Mouse (Mus musculus) ovary, adult 18-20 months (tissue): ENCODE data around the gene Suz12.
A peak's percentile ranks its signal among the peaks of the same experiment; 100 is the strongest.
"Not testable (repeated sequence)": the region's sequence is repeated elsewhere in the genome, so short reads cannot be mapped to it uniquely, and the experiment has no call there.

Experiments
- DNase-seq: peaks from one replicate; pipeline ENCODE4 v3.0.0; 2022; ENCODE audit warnings: low spot score, mixed read lengths

Gene Suz12

DNA sequence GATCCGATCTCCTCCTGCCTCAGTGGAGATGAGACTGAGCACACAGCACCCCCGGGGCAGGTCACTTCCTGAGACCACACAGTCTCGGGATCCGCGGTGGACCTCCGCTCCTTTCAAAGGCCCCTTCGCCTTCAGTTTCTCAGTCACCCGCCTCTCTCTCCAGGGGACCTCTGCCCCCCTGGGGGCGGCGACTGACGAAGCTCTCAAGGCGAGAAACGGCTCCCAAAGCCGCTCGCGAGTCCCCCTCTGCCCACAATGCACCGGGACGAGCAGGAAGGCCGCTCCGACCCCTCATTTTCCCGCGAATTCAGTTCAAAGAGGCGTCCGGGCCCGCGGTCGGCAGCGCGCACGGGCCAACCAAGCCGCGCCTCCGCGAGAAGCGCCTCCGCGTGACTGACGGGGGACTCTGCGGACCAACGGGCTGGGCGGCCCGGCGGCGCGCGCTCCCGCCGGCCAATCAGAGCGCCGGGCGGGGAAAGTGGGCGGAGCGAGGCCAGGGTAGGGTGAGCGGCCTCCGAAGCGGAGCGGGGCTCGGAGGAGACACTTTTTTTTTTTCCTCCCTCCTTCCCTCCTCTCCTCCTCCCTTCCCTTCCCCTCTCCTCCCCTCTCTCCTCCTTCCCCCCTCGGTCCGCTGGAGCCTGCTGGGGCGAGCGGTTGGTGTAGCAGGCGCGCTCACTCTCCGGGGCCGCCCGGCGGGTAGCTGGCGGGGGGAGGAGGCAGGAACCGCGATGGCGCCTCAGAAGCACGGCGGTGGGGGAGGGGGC lies at the start of gene Suz12:
Gene Suz12 (plus strand): TSS at position 515 of the 764 bp plus-strand sequence.
- peak; percentile 93 for DNase-seq

DNA sequence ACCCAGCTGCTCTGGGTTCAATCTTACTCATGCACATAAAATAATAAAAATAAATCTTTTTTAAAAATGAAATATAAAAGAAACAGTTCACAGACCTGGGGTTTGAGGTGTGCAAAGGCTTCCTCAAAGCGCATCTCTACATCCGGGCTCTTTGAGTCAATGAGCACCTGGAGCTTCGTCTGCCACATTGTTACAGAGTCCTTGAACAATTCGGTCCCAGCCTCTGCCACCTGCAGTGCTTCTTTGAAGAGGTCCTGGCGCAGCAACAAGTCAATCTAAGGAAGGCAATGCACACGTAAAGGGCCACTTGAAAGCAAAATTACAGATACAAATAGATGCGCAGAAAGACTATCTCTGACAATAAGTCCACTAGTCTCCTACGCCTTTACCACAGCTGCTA lies 49.8 kb upstream of the Suz12 start:
- no peak for DNase-seq

DNA sequence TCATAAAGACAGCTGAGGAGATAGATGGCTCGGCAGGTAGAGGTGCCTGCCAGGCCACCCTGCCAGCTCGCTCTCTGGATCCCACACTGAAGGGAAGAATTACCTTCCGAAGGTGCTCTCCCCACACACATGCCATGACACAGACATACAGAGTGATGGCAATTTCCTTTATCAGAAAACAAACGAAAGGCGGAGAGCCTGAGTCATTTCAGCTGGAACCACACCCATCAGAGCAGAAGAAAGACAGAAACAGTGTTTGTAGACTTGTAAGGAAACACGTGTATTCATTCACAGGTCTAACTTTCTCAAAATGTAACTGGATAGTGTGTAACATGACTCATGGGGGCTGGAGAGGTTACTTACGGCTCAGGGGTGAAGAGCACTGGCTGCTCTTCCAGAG lies 49.3 kb upstream of the Suz12 start:
- DNase-seq = no peak

DNA sequence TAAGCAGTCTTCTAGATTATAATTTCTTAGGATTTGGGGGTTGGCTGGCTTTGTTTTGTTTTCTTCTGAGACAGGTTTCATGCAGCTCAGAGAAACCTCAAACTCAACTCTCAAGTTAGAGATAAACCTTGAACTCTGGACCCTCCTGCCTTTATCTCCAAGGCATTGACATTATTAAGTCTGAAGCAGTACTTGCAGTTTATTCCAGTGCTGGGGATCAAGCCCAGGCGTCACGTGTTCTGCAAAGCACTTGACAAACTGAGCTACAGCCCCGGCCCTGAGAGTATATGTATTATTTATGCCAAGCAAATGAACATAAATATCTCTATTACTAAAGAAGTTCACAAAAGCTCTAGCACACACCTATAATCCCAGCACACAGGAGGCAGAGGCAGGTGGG lies 45.6 kb upstream of the Suz12 start:
- no peak for DNase-seq

DNA sequence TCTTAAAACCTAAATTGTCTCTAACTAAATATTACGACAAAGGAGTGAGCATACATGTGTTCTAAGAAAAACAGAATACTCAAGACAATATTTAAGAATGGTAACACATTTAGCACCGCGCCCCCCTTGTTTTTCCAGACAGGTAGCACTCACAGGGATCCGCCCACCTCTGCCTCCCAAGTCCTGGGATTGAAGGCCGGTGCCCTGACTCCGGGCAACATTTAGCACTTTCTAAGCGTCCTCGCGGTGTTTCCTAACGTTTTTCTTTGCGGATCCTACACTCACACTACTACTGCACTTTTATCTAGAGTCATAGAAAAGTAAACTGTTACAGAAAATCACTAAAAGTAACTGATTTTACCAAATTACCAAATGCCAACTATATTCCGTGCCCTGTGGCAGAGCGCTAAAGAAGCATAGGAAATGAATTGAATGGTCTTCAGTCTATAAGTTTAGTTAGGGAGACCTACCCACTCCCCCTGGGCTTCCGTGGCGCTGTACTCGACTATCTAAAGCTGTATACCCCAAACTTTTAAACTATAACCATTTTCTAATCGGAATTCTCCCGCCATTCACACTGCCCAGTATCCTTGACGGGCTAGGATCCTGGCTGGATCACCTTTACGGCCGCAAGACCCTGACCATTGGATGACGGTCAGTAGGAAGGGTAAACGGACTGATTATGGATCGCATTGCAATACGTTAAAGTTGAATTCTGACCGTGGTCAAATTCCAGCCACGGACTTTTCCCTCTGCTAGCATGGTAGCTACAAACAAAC lies 31.4 kb upstream of the Suz12 start:
- no peak for DNase-seq

DNA sequence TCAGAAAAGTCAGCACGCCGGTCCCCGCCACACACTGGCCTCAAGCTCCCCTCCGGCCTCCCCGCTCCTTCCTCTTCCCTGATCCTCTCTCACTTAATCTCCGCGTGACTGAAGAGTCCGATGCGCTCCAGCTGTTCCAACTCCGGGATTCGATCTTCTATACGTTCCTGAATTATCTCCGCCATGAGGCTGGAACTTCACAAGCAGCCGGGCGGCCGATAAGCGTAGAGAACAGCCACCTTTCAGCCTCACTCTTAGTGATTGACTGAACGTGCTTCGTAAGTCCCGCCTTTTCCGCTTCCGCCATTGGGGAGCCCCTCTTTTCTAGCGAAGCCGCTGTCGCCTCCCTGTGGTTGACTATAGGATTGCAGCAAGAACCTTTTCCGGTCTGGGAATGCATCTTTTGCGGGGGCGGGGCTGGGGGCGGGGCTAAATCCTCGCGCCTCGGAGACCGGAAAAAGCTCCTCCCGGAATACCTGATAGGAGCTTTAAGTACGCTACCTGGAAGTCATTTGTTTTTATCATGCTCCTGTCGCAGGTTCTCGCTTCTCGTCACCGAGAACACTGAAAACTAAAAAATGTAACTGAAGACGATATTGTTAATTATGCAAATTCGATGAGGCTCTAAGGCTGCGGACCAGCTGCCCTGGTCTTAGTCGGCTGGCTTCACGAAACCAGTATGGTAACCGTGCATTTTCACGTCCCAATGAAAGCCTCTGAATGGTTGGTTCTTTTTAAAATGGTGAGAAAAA lies 30.6 kb upstream of the Suz12 start, which contains the start of gene Utp6:
Gene Utp6 (minus strand): TSS at position 266 of the 752 bp plus-strand sequence.
- DNase-seq = peak; percentile 94

DNA sequence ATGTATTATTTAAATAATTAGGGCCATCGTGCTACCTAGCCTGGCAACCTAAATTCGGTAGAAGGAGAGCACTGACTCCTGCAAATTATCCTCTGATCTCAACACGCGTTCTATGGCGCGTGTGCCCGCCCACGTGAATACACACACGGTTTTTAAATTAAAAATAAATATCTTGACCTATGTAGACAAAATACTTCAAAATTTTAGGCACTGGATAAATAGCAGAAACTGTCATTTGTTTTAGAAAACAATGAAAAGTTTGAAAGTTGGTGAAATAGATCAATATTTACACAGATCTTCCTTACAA lies 30.1 kb upstream of the Suz12 start:
- no peak for DNase-seq

DNA sequence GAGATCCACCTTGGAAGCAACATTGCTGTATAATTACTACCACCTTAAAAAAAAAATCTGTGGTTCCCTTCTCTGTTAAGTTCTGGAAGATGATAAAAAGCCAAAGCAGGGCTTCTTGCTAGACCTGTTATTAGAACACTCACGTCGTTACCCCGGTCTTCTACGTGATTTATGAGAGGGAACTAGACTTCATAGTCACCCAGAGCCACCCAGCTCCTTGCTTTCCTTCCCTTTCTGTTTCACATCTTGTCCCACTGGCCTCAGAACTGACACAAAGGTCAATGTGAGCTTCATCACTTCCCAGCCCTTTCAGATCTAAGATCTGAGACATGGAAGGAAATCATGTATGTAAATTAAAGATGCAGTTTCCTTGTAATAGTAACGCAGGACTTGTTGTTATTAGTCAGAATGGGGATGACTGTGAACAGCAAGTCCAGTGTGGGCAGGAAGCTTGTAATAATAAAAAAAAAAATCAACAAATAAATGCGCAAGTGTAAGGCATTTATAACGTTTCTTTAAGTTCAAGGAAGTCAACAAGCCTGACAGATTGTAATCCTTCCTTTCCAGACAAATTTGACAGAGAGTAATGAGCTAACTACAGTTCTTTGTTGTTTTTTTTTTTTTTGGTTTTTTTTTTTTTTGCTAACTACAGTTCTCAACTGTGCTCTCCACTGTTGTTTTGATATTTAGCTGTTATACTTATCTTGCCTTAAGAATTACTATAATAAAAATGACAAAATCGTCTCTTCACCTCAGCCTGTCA lies 29.5 kb upstream of the Suz12 start:
- DNase-seq = no peak

DNA sequence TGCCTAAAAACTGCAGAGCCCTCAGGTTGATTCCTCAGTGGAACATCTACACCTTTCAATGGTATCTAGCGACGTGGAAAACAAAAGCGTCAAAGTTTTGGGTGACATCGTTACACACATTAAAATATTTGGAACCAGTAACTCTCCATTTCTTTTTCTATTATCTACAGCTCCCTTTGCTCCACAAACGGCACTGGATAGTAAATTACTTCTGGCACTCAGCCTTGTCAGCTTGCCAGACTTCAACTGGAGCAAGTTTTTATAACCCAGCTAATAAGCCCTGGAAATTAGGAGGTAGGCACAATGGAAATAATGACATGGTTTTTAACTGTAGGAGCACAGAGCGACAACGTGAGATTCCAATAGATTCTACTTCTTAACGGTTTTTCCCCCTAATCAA lies 27.0 kb upstream of the Suz12 start:
- DNase-seq = no peak

DNA sequence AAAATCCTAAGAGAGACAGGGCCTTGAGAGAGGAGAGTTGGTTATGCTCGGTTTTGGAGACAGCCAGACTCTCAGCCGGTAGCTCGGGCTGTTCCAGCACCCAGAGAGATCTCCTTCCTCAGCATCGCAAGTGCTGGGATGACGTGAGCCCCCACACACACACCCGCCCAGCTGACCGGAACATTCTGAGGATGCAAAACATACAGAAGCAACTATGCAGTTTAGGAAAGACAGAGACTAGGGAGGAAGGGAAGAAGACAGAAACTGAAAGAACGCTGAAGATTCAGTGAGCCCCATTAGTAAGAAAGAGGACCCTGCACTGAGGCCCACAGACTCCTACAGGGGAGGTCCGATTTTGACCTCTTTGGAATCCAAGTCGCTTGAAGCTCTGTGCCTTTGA lies 25.2 kb upstream of the Suz12 start:
- DNase-seq = no peak

DNA sequence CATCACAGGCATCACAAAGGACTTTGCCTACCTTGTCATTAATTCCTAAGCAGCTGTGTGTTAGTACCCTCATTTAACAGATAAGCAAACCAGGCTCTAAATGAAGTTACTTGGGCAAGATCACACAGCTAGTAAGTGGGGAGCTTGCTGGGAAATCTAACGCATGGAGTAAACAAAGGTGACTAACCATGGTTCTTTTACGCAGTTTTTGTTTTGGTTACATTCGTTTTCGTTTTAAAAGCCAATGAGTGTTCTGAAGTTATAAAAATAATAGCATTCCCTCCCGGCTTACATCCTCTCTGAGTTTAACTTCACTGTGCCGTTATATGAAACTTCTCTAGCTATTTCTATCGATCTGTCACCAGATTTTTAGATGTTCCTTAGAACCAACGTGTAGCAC lies 19.8 kb upstream of the Suz12 start:
- DNase-seq = no peak

DNA sequence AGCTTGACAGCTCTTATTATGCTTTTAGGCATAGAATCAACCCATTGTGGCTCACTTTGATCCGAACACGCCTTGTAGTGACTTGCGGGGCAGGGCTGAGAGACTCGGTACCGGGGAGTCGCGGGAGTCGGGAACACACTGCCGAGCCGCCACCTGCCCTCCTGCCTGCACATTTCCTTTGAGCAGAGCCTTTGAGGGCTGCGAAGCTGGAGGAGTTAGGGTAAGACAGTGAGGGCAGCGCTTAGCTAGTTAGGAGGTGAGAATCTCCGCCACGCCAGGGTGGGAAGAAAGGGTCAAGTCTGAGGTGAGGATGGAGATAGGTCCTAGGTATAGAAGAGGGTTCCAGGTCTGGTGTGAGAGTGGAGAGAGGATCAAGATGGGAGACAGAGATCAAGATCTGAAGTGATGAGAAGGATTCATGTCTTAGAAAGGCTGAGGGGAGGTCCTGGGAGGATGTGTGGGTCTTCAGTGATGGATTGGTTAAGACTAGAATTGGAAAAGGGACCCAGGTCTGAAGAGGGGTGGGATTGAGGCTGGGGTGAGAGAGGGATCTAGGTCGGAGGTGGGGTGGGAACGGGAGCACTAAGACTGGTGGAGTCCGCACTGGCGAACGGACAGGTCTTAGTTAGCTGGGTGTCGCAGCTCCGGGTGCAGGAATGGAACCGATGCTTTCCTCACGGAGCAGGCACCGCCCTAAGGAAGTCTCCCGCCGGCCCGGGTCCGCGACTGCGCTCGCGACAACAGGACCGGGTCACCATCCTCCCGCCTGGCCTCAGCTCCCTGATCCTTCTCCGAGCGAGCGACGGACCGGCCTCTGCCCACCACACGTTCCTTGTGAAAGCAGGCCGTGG lies 19.1 kb upstream of the Suz12 start:
- DNase-seq = no peak

DNA sequence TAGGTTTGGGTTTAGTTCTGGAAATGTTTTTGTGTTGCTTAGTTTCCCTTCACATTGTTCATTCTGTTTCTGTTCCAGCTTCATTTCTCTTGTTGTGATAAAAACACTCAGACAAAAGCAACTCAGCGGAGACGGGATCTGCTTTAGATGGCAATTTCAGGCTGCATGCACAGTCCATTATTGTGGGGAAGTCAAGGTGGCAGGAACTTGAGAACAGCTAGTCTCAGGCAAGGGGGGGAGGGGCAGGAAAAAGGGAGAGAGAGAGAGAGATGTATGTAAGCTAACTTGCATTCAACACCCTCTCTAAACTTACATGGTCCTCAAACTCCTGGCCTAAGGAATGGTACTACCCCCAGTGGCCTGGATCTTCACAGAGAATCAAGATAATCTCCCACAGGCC lies 17.5 kb upstream of the Suz12 start:
- DNase-seq = no peak

DNA sequence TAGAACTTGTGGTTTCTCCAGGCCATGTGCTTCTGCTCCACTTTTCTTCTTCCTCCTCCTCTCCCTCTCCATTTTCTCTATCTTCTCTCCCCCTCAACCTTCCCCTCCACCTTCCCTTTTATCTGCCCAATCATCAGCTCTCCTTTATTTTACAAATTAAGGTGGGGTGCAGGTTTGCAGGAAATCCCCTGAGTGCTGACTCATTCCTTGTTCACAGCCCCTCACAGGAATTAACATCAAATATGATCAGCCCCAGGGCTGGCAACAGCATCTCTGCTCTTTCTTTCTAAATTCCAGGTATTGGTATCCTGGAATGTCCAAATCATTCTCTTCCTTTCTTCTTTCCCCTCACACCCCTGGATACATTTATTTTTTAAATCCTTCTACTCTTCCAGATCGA lies 16.7 kb upstream of the Suz12 start:
- DNase-seq = no peak

DNA sequence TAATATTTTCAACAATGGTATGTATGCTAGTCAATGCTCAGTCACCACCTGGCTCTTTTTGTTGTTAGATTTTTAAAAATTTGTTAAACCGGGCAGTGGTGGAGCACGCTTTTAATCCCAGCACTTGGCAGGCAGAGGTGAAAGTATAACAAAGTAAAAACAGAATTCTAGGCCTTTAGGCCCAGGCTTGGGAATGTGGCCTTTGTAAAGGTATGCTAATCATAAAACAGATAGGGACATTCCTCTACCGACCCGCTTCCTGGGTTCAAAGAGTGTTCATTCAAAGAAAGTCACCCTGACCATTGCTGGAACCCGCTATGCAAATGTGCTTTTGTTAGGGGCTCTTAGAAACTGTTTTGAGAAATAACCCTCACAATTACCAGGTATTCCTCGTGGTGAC lies 16.3 kb upstream of the Suz12 start:
- DNase-seq = not testable (repeated sequence)

DNA sequence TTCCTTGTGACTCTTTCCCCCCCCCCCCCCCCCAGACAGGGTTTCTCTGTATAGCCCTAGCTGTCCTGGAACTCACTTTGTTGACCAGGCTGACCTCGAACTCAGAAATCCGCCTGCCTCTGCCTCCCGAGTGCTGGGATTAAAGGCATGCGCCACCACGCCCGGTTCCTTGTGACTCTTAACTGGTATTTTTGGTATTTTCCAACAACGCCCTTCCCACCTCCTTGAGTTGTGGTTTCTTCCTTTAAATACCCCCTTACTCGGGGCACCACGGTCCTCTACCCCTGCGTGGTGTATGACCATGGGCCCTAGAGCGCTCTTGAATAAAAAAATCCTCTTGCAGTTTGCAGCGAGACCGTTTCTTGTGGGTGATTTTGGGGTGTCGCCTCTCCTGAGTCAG lies 15.8 kb upstream of the Suz12 start:
- DNase-seq = not testable (repeated sequence)

DNA sequence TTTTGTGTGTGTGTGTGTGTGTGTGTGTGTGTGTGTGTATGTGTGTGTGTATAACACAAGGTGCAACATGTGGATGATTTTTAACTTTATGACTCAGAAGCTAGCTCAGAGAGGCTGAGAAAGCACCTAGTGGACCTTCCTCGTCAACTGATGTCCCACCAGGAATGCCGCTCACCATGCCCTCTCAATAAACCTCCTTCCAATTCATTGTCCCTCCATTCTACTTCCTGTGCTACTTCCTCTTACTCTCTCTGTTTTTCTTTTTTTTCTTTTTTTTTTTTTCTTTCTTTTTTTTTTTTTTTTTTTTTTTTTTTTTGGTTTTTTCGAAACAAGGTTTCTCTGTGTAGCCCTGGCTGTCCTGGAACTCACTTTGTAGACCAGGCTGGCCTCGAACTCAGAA lies 15.2 kb upstream of the Suz12 start:
- DNase-seq = not testable (repeated sequence)

DNA sequence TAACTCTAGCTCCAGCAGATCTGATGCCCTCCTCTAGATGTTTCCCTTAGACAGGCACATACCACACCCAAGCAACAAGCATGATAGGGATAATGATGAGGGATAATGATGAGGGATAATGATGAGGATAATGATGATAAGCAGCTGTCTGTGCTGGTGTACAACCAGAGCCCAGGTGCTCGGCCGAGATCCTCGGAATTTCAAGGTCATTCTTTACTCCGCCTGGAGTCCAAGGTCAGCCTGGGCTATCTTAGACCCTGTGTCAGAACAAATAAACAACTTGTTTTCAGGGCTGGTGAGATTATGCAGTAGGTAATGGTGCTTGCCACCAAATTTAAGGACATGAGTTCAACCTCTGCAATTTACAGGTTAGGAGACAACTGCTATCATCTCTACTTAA lies 6.0 kb upstream of the Suz12 start:
- no peak for DNase-seq

DNA sequence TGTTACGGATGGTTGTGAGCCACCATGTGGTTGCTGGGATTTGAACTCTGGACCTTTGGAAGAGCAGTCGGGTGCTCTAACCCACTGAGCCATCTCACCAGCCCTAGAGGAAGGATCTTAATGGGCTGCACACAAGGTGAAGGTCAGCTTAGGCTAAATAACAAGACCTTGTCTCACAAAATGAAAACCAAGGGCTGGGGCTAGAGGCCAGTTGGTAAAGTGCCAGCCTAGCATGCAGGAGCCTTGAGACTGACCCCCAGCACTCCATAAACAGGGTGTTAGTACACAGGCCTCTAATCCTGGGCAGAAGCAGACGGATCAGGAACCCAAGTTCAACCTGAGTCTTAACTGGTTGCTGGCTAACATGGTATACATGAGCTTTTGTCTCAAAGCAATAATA lies 5.0 kb upstream of the Suz12 start:
- DNase-seq = peak; percentile 32

DNA sequence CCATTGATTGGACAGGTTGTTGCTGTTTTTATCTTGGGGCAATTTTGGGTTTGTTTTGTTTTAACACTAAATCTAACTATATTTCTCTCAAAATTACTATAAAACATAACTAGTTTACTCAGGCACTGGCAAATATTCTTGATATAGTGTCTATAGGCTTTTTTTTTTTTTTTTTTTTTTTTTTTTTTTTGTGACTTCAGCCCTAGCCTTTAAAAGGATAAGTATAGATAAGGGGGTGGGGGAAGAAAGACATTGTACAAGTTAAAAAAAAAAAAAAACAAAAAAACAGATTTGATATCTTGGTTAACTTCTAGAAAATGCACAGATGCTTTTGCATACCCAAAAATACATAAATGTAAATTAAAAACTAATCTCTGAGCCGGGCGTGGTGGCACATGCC lies 2.8 kb upstream of the Suz12 start:
- DNase-seq = no peak

DNA sequence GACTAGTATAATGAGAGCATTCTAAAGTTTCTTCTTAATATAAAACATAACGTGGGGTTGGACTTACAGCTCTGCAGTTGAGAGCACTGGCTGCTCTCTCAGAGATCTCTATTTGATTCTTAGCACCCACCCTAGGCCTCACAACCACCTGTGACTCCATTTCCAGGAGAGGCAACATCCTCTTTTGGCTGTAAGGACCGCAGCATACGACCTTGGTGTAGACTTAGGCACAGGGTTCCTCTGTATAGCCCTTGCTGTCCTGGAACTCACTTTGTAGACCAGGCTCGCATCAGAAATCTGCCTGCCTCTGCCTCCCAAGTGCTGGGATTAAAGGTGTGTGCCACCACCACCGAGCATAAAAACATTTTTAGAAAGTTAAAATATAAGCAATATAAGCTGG lies 1.3 kb upstream of the Suz12 start:
- DNase-seq = no peak
